Mouse (Mus musculus) frontal cortex, postnatal 36 days (tissue): ENCODE measurements around the gene Syn3.

Experiments used
- DNase-seq, 2 experiments: peaks; one replicate each; pipeline ENCODE4 v3.0.0; 2022; ENCODE audit warnings: low spot score in 2 of 2

Syn3 gene

GRCm38 (mm10) chr10:86277327-86277726 is 221.4 kb downstream of the Syn3 start:
- no peak for DNase-seq

GRCm38 (mm10) chr10:86275585-86275984 is 223.1 kb downstream of the Syn3 start:
- no peak for DNase-seq

GRCm38 (mm10) chr10:86273410-86274191 is 225.1 kb downstream of the Syn3 start:
- no peak for DNase-seq

- no peak for DNase-seq
Measured at GRCm38 (mm10) chr10:86272826-86273225, 225.9 kb downstream of the Syn3 start.

GRCm38 (mm10) chr10:86270254-86270653 is 228.4 kb downstream of the Syn3 start:
- DNase-seq, result no peak

GRCm38 (mm10) chr10:86264618-86265017 is 234.1 kb downstream of the Syn3 start:
- no peak for DNase-seq

GRCm38 (mm10) chr10:86261725-86262124 is 237.0 kb downstream of the Syn3 start:
- no peak for DNase-seq

GRCm38 (mm10) chr10:86258992-86259391 is 239.7 kb downstream of the Syn3 start:
- DNase-seq, result no peak

GRCm38 (mm10) chr10:86258046-86258445 is 240.7 kb downstream of the Syn3 start:
- DNase-seq, result no peak

GRCm38 (mm10) chr10:86257045-86257444 is 241.7 kb downstream of the Syn3 start:
- DNase-seq, result no peak

- DNase-seq, result peak in 1 of 2 experiments; percentile 54
Measured at GRCm38 (mm10) chr10:86256221-86256620, 242.5 kb downstream of the Syn3 start.

GRCm38 (mm10) chr10:86250149-86250922 is 248.4 kb downstream of the Syn3 start:
- DNase-seq, result no peak

GRCm38 (mm10) chr10:86249283-86249682 is 249.4 kb downstream of the Syn3 start:
- no peak for DNase-seq

- no peak for DNase-seq
Measured at GRCm38 (mm10) chr10:86248807-86249206, 249.9 kb downstream of the Syn3 start.

- no peak for DNase-seq
Measured at GRCm38 (mm10) chr10:86248131-86248740, 250.5 kb downstream of the Syn3 start.

GRCm38 (mm10) chr10:86245396-86245795 is 253.3 kb downstream of the Syn3 start:
- peak in 1 of 2 experiments; percentile 25 for DNase-seq

GRCm38 (mm10) chr10:86243525-86243924 is 255.2 kb downstream of the Syn3 start:
- DNase-seq, result no peak

- no peak for DNase-seq
Measured at GRCm38 (mm10) chr10:86242721-86243120, 256.0 kb downstream of the Syn3 start.

GRCm38 (mm10) chr10:86230006-86230405 is 268.7 kb downstream of the Syn3 start:
- no peak for DNase-seq

- DNase-seq, result no peak
Measured at GRCm38 (mm10) chr10:86225480-86225879, 273.2 kb downstream of the Syn3 start.

- DNase-seq, result no peak
Measured at GRCm38 (mm10) chr10:86218984-86219383, 279.7 kb downstream of the Syn3 start.

- DNase-seq, result no peak
Measured at GRCm38 (mm10) chr10:86216836-86217235, 281.9 kb downstream of the Syn3 start.

GRCm38 (mm10) chr10:86212062-86212461 is 286.6 kb downstream of the Syn3 start:
- DNase-seq, result no peak
